Mouse (Mus musculus): ENCODE measurements around the gene Thnsl2. TPM values are rescaled to one million over a fixed set of nuclear protein-coding genes. Genes with fewer than 3 reads are reported as not detected.

Gene Thnsl2
- polyA plus RNA-seq, 1 experiment from 2014 or later: 6.4 TPM

- H3K27me3 ChIP-seq (replicated peaks): no peaks in the 10 kb centered on the region
- H3K4me3 ChIP-seq: no peak overlapping the region
- no peaks in the 10 kb centered on the region for H3K4me1 ChIP-seq
- no peaks in the 10 kb centered on the region for H3K9me3 ChIP-seq (replicated peaks)
- 49% methylated on average over 4 of the region's 4 CpGs for WGBS (ENCODE audit: insufficient replicate concordance)
- no peak overlapping the region for H3K4me2 ChIP-seq
- H3K36me3 ChIP-seq: no peaks in the 10 kb centered on the region
- H3K9ac ChIP-seq: no peak overlapping the region
- no peak for ATAC-seq
- H3K27ac ChIP-seq: no peak overlapping the region
These were observed 55.2 kb downstream of the Thnsl2 start for GRCm38 (mm10) chr6:71088992-71089391.

GRCm38 (mm10) chr6:71083441-71083840 lies 60.8 kb downstream of the Thnsl2 start:
- ATAC-seq: no peak
- no peak overlapping the region for H3K4me3 ChIP-seq

DNA sequence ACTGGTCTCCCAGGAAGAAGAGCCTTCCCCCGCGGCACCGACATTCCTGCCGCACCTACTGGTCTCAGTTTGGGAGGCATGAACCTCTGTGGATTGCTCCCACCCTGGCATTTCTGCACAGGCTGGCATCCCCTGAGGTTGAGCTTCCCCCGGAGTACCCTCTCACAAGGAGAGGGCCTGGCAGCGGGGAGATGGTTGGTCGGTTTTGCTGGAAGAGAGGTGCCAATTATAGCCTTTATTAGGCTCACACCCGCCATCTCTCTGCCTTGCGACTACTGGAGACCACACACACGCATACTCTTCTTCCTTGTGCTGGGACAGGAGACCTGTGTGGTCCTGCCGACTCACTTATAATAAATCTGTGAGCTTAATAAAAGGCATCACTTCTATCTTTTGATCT lies 62.2 kb downstream of the Thnsl2 start:
- Histone ChIP-seq H3K9ac (no peak overlapping the region), H3K27ac (no peak overlapping the region), H3K4me3 (no peak overlapping the region), H3K9me3 (replicated peaks) (no peaks in the 10 kb centered on the region), H3K27me3 (replicated peaks) (no peaks in the 10 kb centered on the region), H3K4me2 (no peak overlapping the region), H3K36me3 (no peaks in the 10 kb centered on the region), H3K4me1 (no peaks in the 10 kb centered on the region)
- ATAC-seq: no peak
- 69% methylated on average over 11 of the region's 11 CpGs for WGBS (ENCODE audit: insufficient replicate concordance)

More at GRCm38 (mm10) chr6:71083441-71083840, 60.8 kb downstream of the Thnsl2 start:
- Histone ChIP-seq H3K9ac (no peak overlapping the region), H3K4me2 (no peak overlapping the region), H3K9me3 (replicated peaks) (no peaks in the 10 kb centered on the region), H3K27me3 (replicated peaks) (no peaks in the 10 kb centered on the region), H3K27ac (no peak overlapping the region), H3K36me3 (no peaks in the 10 kb centered on the region), H3K4me1 (no peaks in the 10 kb centered on the region)
- 57% methylated on average over 7 of the region's 7 CpGs for WGBS (ENCODE audit: insufficient replicate concordance)

DNA sequence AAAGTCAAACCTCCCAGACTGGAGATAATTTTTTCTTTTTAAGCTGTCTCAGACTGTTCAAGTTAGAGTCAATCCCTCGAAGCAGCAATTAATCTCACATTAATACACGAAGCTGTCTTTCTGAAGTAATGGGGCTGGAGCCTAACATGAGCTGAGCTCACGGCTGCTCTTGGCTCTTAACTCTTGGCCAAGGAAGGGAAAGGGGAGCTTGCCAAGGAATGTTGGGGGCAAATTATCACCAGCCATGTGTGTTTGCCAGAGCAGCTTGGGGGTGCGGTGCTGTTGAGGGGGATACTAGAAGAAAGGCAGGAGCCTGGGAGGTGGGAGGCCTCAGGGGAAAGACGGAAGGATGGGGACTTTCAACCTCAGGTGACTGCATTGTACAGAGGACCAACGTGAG lies 63.0 kb downstream of the Thnsl2 start:
- Histone ChIP-seq H3K27me3 (replicated peaks) (no peaks in the 10 kb centered on the region), H3K4me3 (no peak overlapping the region), H3K9ac (no peak overlapping the region), H3K4me2 (no peak overlapping the region), H3K4me1 (no peaks in the 10 kb centered on the region), H3K27ac (no peak overlapping the region), H3K36me3 (no peaks in the 10 kb centered on the region), H3K9me3 (replicated peaks) (no peaks in the 10 kb centered on the region)
- no peak for ATAC-seq
- WGBS (ENCODE audit: insufficient replicate concordance): 61% methylated on average over 6 of the region's 6 CpGs

Other genes starting within 250 kb of the Thnsl2 start
- not detected in 2 replicates for gene Tex37, start 225.5 kb downstream of the Thnsl2 start, polyA plus RNA-seq (2016; fragmentation: Nextera tagmentation; extraction: Ambion mirVana)
- gene Foxi3, start 187.9 kb downstream of the Thnsl2 start, polyA plus RNA-seq (2016; fragmentation: Nextera tagmentation; extraction: Ambion mirVana): not detected in 2 replicates
- 109 and 117 TPM in 2 replicates for gene Fabp1, start 55.4 kb upstream of the Thnsl2 start, polyA plus RNA-seq (2016; fragmentation: Nextera tagmentation; extraction: Ambion mirVana)
- gene Krcc1, start 127.2 kb upstream of the Thnsl2 start, polyA plus RNA-seq (2016; fragmentation: Nextera tagmentation; extraction: Ambion mirVana): 22.9 and 23.4 TPM in 2 replicates
- 0.17 and 0.23 TPM in 2 replicates for gene Smyd1, start 177.8 kb upstream of the Thnsl2 start, polyA plus RNA-seq (2016; fragmentation: Nextera tagmentation; extraction: Ambion mirVana)
- gene Cd8b1, start 178.3 kb upstream of the Thnsl2 start, polyA plus RNA-seq (2016; fragmentation: Nextera tagmentation; extraction: Ambion mirVana): not detected in 2 replicates
- gene Cd8a, start 229.0 kb upstream of the Thnsl2 start, polyA plus RNA-seq (2016; fragmentation: Nextera tagmentation; extraction: Ambion mirVana): not detected in 2 replicates

Data from liver, embryonic 12.5 days (tissue).